Mouse (Mus musculus): ENCODE data around the gene Klf13.

Klf13 gene

DNA sequence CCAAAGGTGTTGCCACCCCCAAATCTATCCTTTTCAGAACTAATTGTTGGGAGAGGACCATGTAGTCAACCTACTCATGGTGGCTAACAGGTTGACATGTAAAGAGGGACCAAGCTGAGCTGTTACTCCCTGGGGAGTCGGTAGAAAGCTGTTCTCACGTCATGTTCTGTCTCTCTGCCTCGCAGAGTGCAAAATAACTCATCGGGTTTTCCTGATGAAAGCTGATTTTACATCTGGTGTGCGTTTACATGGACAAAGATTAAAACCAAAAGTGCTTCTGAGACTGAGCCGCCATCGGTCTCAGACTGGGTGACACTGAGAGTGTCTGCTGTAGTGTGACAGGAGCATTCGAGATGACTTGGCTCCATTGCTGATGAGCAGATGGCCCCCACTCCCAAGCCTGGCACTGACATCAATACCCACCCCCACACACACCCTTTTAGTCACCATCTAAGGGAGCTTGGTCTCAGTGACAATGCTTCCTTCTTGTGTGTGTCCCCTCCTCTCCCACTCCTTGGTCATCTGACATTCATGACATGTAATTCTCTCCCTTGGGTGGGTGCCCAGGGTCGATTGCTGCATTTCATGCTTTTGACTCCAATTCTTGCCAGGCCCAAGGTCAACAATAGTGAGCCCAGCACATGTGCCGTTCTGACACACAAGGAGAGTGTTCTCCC lies 12.4 kb upstream of the Klf13 start:
- intact Hi-C loops (cut with DNase I): no loop called here

DNA sequence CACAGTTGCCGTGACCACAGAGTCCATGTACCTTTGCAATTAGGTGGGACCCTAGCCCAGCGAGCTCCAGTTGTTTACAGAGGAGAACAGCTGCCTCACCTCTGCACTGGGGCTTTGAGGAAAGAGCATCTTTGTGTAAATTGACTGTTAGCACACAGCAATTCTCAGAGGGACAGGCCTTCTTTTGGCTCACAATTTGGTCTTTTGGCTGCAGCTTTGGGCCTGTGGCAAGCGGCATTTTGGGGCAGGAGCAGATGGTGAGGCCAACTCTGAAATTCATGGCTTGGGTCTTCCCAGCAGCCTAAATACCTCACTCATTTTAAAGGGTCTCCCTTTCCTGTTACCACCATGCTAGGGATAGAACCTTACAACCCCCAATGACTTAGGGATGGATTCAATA lies 10.5 kb upstream of the Klf13 start:
- intact Hi-C loops (cut with DNase I): loop anchor here (10.0 kb wide), 2 partner anchors 106 to 206 kb away; partner anchors contain the start of gene Trpm1

DNA sequence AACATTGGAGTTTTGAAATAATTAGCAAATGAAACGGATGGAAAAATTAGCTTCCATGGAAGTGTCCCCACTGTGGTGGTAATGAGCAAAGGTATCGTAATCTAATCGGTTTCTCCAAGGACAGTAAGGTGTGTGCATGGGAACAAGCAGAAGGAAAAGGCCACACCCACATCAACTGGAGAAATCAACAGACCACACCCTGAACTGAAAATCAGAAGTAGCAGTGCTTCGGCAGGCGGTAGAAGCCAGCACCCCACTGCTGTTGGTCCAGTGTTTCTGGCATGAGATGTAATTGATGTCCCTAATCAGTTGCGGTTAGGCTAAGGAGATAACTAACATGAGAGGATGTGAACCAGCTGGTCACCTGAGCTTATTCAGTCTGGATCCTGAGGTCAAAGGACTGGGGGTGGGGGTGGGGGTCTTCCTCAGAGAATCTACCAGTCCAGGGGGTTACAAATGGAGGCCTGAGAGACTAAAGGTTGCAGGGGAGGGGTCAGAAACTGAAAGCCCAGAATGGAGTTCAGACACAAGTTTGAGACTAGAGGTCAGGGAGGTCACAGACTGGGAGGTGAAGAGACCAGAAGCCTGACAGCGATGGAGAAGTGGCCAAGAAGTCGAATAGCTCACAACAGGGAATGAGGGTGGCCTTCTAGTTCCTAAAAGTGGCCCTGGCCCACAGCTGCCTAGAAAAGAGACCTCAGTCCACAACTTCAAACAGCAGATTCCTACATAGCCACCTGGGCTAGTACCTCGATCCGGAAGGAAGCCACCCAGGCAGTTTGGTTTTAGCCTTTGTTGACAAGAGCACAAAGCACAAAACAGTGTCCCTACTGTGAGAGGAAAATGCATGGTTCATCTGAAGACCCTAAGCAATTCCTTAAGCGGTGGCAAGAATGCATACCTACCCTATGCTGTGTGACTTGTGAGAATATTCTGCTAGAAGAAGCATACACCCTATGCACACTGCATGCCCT lies 9.1 kb upstream of the Klf13 start:
- intact Hi-C loops (cut with DNase I): loop anchor here (10.0 kb wide), 2 partner anchors 107 to 207 kb away; partner anchors contain the start of gene Trpm1

DNA sequence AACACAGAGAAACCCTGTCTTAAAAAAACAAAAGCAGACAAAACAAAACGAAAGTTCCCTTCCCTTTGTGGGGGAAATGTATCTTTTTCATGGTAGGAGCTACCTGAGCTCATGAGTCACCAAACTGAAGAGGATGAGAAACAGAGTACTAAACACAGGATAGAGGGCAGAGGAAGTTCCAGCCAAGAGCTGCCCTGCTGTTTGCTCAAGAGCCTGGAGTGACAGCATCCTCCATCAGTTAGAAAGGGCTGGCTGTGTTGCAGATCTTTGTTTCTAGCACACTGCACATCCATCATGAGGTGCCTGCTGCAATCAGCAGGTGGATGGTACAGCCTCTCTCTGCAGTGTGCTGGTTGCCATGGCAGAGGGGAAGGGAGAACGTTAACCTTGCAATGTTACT lies 5.2 kb upstream of the Klf13 start:
- intact Hi-C loops (cut with DNase I): loop anchor here (5.0 to 10.0 kb wide), 3 partner anchors 68 to 211 kb away; partner anchors contain the start of gene Trpm1

DNA sequence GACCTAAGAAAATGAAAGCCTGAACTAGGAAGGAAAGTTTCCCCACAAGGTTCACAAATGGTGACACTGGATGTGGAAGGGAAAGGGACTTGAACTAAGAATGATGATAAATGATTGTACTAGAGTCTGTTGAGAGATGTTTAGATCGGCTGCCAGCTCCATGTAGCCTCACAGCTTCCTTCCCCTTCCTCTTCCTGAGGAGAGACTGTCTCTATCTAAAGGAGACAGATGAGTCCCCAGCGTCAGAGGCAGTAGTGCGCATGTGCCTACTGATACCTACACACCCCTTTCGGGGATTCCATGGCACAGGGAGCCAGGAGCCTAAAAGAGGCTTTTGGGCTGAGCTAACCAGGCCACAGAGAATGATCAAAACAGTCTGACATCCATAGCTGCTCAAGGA lies 2.8 kb upstream of the Klf13 start:
- intact Hi-C loops (cut with DNase I): loop anchor here (5.0 to 10.0 kb wide), 3 partner anchors 71 to 213 kb away; partner anchors contain the start of gene Trpm1

DNA sequence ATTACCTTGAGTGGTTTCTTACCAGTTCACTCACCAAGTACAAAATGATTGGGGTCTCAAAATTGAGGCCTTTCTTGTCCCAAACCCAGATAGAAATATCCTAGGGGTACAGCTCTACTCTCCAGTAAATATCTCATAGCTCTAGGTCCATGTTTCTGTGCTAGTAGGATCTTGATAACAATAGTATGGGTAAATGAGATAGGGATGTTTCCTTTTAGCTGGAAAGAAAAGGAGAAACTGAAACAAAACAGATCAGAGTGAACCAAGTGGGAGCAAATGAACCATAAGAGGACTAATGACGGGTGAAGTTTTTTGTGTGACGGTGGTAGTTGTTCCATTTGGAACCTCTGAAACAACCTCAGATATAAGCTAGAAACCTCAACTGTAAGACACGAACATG lies 2.3 kb upstream of the Klf13 start:
- intact Hi-C loops (cut with DNase I): loop anchor here (5.0 to 10.0 kb wide), 3 partner anchors 71 to 214 kb away; partner anchors contain the start of gene Trpm1

DNA sequence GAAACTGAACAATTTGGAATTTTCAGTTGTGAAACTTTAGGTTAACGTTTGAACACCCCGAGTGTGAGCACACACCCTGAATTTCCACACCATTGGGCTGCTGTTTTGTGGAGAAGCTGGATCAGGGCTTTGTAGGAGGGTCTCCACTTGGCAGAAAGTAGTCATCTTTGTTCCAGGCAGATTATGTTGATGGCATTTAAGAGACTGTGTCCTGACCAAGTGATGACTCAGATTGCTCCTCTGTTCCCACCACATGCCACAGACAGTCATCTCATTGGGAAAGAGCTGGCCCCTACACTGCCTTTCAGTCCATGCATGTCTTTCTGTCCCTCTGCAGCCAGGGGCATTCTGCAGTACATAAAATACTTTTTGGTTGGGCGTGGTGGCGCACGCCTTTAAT lies 1.6 kb upstream of the Klf13 start:
- intact Hi-C loops (cut with DNase I): loop anchor here (5.0 to 10.0 kb wide), 3 partner anchors 72 to 214 kb away; partner anchors contain the start of gene Trpm1

DNA sequence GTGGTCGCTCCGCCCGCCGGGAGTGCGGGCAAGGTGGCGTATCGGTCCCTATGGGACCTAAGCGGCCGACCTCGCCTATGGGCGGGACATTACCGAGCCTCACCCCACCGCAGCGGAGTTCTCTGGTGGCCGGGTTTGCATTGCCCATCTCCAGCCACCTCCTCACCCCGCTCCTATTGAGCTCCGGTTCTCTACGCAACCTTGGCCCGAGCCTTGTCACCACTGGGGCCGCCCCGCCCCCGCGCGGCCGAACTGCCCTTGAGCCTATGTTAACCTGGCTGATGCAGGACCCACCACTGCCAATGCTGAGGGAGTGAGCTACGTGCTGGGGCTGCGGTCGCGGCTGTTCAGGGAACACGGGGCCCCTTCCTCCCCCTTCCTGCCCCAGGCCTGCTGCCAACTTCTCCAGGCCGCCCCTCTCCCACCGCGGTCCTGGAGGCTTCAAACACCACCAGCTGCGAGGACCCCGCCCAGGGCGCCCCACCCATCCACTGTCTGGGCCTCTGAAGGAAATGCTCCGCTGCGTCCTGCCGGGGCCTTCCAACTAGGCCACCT lies 759 bp upstream of the Klf13 start:
- intact Hi-C loops (cut with DNase I): loop anchor here (5.0 kb wide), 2 partner anchors 187 to 348 kb away; partner anchors contain the start of gene Mtmr10

DNA sequence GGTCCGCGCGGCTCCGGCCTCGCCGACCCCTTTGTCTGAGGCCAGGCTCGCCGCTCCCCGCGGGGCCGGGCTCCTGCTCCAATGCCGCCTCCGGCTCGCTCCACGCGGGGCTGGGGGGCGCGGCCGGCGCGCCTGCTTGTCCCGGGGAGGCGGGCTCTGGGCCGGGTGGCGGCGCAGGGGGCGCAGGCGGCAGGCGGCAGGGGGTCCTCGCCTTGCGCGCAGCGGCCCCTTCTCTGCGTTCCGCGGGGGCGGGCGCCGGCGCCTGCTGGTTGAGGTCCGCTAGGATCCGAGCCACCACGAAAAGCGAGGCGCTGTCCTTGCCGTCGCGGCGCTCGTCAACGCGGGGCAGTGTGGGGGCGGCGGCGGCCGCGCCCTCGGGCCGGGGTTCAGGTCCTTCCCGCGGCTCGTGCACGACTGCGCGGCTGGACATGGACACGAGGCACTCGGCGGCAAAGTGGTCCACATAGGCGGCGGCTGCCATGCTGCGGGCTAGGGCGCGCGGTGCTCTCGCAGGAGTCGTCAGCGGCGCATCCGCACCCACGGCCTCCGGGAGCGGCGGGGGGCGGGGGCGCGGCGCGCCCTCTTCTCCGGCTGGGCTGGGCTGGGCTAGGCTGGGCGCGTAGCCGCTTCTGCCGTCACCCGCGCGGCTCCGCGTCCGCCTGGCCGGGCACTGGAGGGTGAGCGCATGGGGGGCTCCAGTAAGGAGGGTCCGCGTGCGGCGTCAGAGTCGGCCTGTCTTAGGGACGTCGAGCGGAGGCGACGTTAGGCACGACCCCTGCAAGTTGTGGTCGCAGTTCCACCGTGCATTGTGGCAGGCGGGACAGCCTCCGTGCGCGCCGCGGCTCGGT lies 425 bp downstream of the Klf13 start:
- intact Hi-C loops (cut with DNase I): loop anchor here (5.0 kb wide), 2 partner anchors 186 to 349 kb away; partner anchors contain the start of gene Mtmr10

DNA sequence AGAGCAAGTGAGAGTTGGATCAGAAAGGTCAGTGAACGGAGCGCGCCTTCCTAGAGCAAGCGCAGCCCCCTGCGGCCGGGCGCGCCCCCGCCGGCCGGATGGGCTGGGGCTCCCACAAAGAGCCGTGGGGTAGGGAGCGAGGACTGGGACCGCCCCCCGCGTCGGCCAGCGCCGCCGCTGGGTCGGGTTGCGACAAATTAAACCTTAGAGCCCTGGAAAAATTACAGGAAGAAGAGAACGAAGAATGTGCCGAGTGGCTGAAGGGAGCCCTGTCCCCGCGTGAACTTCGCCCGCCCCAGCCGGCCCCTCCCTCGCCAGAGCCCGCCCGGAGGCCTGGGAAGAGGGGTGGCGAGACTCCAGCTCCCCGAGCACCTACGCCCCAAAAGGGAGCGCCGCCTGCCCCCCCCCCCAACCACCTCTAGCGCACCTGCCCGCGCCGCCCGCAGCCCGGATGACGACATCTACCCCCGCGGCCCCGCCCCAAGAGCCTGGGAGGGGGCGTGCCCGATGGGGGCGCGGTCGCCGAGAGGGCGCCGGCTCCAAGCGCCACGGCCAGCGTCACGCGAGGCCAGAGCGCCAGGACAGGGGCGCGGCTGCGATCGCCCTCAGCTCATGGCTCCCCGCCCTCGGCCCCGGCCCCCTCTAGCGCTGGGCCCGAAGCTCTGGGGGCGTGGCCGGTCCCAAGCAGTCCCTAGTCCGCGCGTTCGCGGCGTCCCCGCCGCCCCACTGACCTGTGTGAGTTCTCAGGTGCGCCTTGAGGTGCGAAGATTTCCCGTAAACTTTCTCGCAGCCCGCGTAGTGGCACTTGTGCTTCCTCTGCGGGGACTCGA lies 1.3 kb downstream of the Klf13 start:
- intact Hi-C loops (cut with DNase I): loop anchor here (2.0 to 5.0 kb wide), 3 partner anchors 79 to 350 kb away; partner anchors contain the start of gene Mtmr10

DNA sequence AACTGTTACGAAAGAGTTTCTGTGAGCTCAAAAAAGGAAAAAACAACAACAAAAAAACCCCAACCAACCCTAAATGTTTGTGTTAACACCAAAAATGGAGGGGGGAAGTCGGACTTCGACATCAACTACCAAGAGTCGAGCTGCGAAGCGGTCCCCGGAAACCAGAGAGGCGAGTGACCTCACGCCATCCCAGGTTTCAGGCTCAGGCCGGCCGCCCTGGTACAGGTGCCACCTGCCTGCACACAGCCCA lies 1.8 kb downstream of the Klf13 start:
- intact Hi-C loops (cut with DNase I): loop anchor here (2.0 to 5.0 kb wide), 3 partner anchors 78 to 350 kb away; partner anchors contain the start of gene Mtmr10

DNA sequence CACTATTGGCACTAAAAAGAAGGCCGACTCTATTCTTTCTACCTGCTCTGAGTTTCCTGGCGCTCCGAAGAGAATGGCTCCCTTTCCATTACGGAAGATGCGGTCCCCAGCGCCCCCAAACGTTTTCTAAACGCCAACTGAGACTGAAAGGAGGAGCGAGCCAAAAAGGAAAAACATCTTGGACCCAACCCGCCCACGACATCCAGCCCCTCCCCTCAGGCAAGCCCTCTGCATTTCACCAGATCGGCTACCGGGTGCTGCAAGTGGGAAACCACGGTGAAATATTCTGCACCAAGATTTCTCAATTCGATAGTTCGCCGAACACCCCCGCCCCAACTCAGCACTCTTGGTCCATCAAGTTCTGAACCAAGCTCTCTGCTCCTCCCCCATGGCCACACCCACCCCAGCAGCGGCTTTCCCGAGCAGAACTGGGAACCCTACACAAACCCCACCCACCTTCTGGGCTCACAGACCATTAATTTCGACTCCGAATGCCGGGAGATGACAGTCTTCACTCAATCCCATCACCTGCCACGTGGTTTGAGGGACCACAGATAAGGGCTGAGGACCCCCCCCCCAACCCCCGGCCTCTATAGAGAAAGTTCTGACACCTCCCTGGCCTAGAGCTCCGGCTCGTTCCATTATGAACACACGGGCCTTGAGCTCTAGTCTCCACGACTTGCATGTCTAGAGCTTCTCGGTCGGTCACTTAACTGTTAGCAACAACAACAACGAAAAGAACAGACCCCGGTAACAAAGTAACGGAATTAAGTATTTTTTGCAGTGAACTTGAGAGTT lies 2.3 kb downstream of the Klf13 start:
- intact Hi-C loops (cut with DNase I): loop anchor here (2.0 to 5.0 kb wide), 3 partner anchors 78 to 351 kb away; partner anchors contain the start of gene Mtmr10

DNA sequence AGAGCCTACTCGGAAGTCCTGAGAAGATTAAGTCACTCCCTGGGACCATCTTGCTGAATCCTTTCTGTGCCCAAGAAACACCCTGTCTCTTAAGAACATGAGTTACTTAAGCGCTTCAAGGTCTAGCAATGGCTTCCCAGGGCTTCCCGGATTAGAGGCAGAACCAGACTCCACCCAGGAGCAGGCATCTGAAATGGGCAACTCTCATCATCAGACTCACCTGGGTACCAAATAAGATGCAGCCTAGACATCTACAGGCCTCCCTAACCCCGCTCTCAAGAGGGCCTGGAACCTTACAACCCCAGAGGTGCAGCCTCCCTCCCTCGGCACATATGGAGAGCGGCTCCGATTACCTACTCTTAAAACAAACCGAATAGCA lies 2.9 kb downstream of the Klf13 start:
- intact Hi-C loops (cut with DNase I): loop anchor here (2.0 to 5.0 kb wide), 3 partner anchors 77 to 352 kb away; partner anchors contain the start of gene Mtmr10

DNA sequence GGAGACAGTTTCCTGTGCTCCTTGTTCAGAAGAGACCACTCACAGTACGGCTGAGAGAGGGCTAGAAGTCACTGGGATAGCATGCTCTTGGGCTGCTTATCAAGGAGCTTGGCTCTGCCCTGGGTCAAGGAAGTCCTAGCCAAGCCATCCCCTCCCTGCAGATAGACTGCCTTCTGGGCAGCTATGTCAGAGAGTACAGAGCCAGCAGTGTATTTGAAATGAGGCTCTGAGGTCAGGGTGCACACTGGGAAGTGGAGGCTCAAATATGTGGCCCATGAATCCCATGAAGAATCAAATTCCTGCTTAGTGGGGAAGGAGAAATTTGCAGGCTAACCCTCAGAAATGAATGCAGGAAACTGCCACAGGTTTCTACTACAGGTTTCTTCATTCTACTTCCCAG lies 4.2 kb downstream of the Klf13 start:
- intact Hi-C loops (cut with DNase I): loop anchor here (5.0 kb wide), 1 partner anchor 37 kb away; no protein-coding TSS in a partner anchor

DNA sequence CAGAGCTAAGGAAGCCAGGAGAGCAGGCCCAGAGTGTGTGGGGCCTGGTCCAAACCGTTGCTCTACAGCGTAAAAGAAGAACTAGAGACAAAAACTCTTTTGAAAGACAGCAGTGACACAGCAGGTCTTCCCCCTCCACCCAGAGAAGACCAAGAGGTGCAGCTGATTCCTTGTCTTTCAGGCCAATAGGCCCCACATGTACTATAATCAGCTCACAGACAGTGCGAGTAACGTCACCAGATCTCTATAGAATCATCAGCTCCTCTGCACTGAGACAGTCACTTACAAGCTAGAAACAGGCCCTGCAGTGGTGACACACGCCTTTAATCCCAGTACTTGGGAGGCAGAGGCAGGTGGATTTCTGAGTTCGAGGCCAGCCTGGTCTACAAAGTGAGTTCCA lies 4.8 kb downstream of the Klf13 start:
- intact Hi-C loops (cut with DNase I): loop anchor here (5.0 kb wide), 1 partner anchor 37 kb away; no protein-coding TSS in a partner anchor

DNA sequence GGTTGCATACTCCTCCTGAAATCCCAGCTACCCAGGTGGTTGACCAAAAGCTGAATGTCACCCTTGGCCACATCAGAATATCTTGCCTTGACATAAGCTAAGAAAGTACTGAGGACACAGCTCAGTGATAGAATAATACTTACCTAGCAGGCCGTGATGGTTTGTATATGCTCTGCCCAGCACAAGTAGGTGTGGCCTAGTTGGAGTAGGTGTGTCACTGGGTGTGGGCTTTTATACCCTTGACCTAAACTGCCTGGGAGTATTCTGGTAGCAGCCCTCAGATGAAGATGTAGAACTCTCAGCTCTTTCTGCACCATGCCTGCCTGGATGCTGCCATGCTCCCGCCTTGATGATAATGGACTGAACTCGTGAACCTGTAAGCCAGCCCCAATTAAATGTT lies 6.3 kb downstream of the Klf13 start:
- intact Hi-C loops (cut with DNase I): loop anchor here (5.0 kb wide), 1 partner anchor 35 kb away; no protein-coding TSS in a partner anchor

DNA sequence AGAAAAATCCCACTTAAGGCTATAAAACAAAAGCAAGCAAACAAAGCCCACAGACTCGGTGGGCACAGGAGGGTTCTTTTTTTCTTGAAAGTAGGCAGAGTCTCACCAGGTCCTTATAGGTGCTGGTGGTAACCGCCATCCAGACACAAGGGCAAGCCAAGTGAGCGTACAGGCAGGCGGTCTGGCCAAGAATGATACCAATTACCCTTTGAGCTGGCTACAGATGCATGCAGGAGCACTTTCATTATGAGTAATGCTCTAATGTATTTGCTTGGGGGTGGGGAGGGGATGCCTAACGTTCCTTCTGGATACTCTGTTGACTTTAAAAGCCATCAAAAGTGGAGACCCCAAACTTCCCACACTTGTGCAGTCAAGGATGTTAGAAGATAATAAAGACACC lies 7.9 kb downstream of the Klf13 start:
- intact Hi-C loops (cut with DNase I): loop anchor here (5.0 kb wide), 1 partner anchor 33 kb away; no protein-coding TSS in a partner anchor

DNA sequence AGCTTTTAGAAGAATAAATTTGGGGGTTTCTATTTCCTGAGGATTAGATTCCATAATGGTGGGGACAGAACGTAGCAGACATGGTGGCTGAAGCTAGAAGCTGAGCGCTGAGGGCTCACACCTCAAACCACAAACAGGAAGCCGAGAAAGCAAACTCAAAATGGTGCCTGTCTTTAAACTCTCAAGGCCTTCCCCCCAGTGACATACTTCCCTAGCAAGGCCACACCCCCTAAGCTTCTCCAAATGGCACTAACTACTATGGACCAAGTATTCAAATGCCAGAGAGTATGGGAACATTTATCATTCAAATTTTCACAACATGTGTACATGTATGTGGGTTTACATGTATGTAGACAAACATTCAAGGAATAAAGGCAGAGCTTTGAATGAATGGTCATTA lies 8.6 kb downstream of the Klf13 start:
- intact Hi-C loops (cut with DNase I): loop anchor here (5.0 kb wide), 1 partner anchor 33 kb away; no protein-coding TSS in a partner anchor

Data from adrenal gland (tissue).